In the genomic region with DNA sequence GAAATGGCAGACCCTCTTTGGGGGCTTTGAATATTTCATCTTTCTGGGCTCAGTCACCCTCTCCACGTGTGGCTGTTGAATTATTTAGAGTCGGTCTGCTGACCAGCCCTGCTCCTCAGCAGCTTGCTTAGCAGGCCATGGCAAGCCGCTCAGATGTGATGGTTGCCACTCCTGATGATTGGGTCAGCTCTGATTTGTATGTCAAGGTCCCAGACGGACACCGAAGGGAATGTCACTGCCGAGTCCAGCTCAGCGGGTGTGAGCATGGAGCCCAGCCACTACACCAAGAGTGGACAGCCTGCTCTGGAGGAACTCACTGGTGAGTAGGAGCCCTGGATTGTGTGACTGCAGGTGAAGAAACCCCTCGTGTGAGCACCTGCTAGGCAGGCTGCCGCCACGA, we compare ENCODE assay signal across 22 mouse cellular contexts.
DNase-seq lines count a peak whose midpoint lies in the region; ATAC-seq and TF ChIP-seq lines count a peak whose summit lies in the region.
"Had no signal": no experiment of that assay in that cellular context is flagged by ENCODE, and none has a peak within 500 bp of the region (broad histone marks: within the 10 kb centered on the region; RNA-seq: fewer than 3 reads in every experiment).

No protein-coding gene starts in this region.

- H3K79me2 ChIP-seq in liver, adult 2 months (ENCODE audit: control insufficient read depth, insufficient read depth, low read length) = no peaks in the 10 kb centered on the region

- no peak for TF ChIP-seq CTCF in liver, adult 2 months (IDR thresholded peaks at IDR 0.05; ENCODE audit: low read depth, low read length)

- H3K9me3 ChIP-seq in liver, embryonic 11.5 days (ENCODE audit: control insufficient read depth, low read length) = no peaks in the 10 kb centered on the region
- H3K9me3 ChIP-seq in midbrain, embryonic 14.5 days (ENCODE audit: control insufficient read depth, low read length) = no peaks in the 10 kb centered on the region
- no peaks in the 10 kb centered on the region for H3K9me3 ChIP-seq in midbrain, embryonic 11.5 days (ENCODE audit: control insufficient read depth, low read length)
- H3K9me3 ChIP-seq: embryonic facial prominence, embryonic 15.5 days; forebrain, embryonic 15.5 days; heart, embryonic 10.5 days; hindbrain, embryonic 15.5 days had no signal

- peak; percentile 40 for DNase-seq in adrenal gland, adult 2 months
- no peak for DNase-seq in adrenal gland, adult 18-20 months (ENCODE audit: low spot score in 2 of 2)
- DNase-seq in liver, adult 2 months (ENCODE audit: extremely low read depth, low read depth, low spot score) = peak; percentile 70
- no peak for DNase-seq in liver, embryonic 11.5 days (ENCODE audit: low spot score)
- DNase-seq in midbrain, embryonic 14.5 days = no peak
- DNase-seq in midbrain, embryonic 11.5 days (ENCODE audit: low spot score, missing footprints) = no peak
- no peak for DNase-seq in cerebellum, postnatal 36 days
- DNase-seq in right cerebral cortex, adult 2 months (ENCODE audit: low spot score in 2 of 2) = no peak
- DNase-seq: B cell, adult 2 months; cerebellum, adult 2 months; cerebellum, postnatal 10 days; embryo, embryonic 11 days; gastrocnemius, postnatal 36 days; heart, adult 18-20 months; heart, postnatal 14 days had no signal

- H3K36me3 ChIP-seq in liver, adult 2 months (ENCODE audit: control insufficient read depth, insufficient read depth, low read length) = peaks cover 6% of the 10 kb centered on the region; the same call in 1 of the 2 replicates
- H3K36me3 ChIP-seq in liver, embryonic 11.5 days (ENCODE audit: control insufficient read depth, insufficient read depth, low read length) = no peaks in the 10 kb centered on the region; the same call in 1 of the 2 replicates
- H3K36me3 ChIP-seq in midbrain, embryonic 14.5 days (ENCODE audit: control insufficient read depth, insufficient read depth, low read length) = peaks cover 12% of the 10 kb centered on the region
- no peaks in the 10 kb centered on the region for H3K36me3 ChIP-seq in midbrain, embryonic 11.5 days (ENCODE audit: control insufficient read depth, insufficient read depth, low read length)
- H3K36me3 ChIP-seq: forebrain, embryonic 15.5 days; G1E had no signal

- no peaks in the 10 kb centered on the region for H3K27me3 ChIP-seq in liver, adult 2 months (ENCODE audit: control insufficient read depth, insufficient read depth, low read length)
- no peaks in the 10 kb centered on the region for H3K27me3 ChIP-seq in liver, embryonic 11.5 days (replicated peaks; ENCODE audit: control insufficient read depth, insufficient read depth, low read length)
- H3K27me3 ChIP-seq in midbrain, embryonic 14.5 days (ENCODE audit: control insufficient read depth, insufficient read depth, low read length) = no peaks in the 10 kb centered on the region
- no peaks in the 10 kb centered on the region for H3K27me3 ChIP-seq in midbrain, embryonic 11.5 days (ENCODE audit: control insufficient read depth, insufficient read depth, low read length)
- H3K27me3 ChIP-seq: forebrain, embryonic 15.5 days; hindbrain, embryonic 15.5 days had no signal

- peak overlapping the region; percentile 72 for H3K27ac ChIP-seq in liver, adult 2 months (replicated peaks; ENCODE audit: insufficient read depth, low read depth, low read length)
- H3K27ac ChIP-seq in liver, embryonic 11.5 days (ENCODE audit: low read depth, low read length) = no peak overlapping the region; the same call in 1 of the 2 replicates
- H3K27ac ChIP-seq in midbrain, embryonic 14.5 days (replicated peaks; ENCODE audit: low read depth, low read length) = 0 out of 2 replicates have a peak overlapping the region, but pooled peaks have one; percentile 20
- no peak overlapping the region for H3K27ac ChIP-seq in midbrain, embryonic 11.5 days (ENCODE audit: low read depth, low read length)
- H3K27ac ChIP-seq: embryonic facial prominence, embryonic 15.5 days; forebrain, embryonic 15.5 days; heart, embryonic 10.5 days; hindbrain, embryonic 15.5 days had no signal

- peak overlapping the region; percentile 36; the same call in 1 of the 2 replicates for H3K4me3 ChIP-seq in liver, adult 2 months (ENCODE audit: insufficient read depth, low read depth, low read length)
- no peak overlapping the region for H3K4me3 ChIP-seq in liver, embryonic 11.5 days (ENCODE audit: low read depth, low read length)
- H3K4me3 ChIP-seq in midbrain, embryonic 14.5 days (replicated peaks; ENCODE audit: low read depth, low read length) = no peak overlapping the region
- H3K4me3 ChIP-seq in midbrain, embryonic 11.5 days (ENCODE audit: low read depth, low read length) = no peak overlapping the region
- H3K4me3 ChIP-seq: embryonic facial prominence, embryonic 15.5 days; erythroblast, embryonic 14.5 days; forebrain, embryonic 15.5 days; heart, embryonic 10.5 days; hindbrain, embryonic 15.5 days had no signal

- TF ChIP-seq POLR2A in liver, adult 2 months (IDR thresholded peaks at IDR 0.05; ENCODE audit: extremely low read depth, insufficient read depth, low read length) = no peak

- ATAC-seq in liver, embryonic 11.5 days (replicated peaks; ENCODE audit: low FRiP score) = no peak
- ATAC-seq in midbrain, embryonic 14.5 days (ENCODE audit: low FRiP score, low TSS enrichment) = no peak
- no peak for ATAC-seq in midbrain, embryonic 11.5 days (ENCODE audit: low FRiP score)
- ATAC-seq: CD4-positive, CD25-positive, alpha-beta regulatory T cell, adult 4 months; forebrain, embryonic 15.5 days had no signal

- no peak overlapping the region for H3K4me2 ChIP-seq in liver, embryonic 11.5 days
- no peak overlapping the region for H3K4me2 ChIP-seq in midbrain, embryonic 14.5 days (ENCODE audit: low read length)
- no peak overlapping the region for H3K4me2 ChIP-seq in midbrain, embryonic 11.5 days
- H3K4me2 ChIP-seq: embryonic facial prominence, embryonic 15.5 days; forebrain, embryonic 15.5 days; hindbrain, embryonic 15.5 days had no signal

- WGBS in liver, adult 2 months = 20% methylated on average over 10 of the region's 10 CpGs
- WGBS in liver, embryonic 11.5 days = 78% methylated on average over 10 of the region's 10 CpGs
- WGBS in midbrain, embryonic 14.5 days = 75% methylated on average over 10 of the region's 10 CpGs
- 83% methylated on average over 10 of the region's 10 CpGs for WGBS in midbrain, embryonic 11.5 days

- H3K4me1 ChIP-seq in liver, adult 2 months (ENCODE audit: control insufficient read depth, insufficient read depth, low read length) = peaks cover 10% of the 10 kb centered on the region
- H3K4me1 ChIP-seq in liver, embryonic 11.5 days (replicated peaks; ENCODE audit: control insufficient read depth, insufficient read depth, low read length) = no peaks in the 10 kb centered on the region
- H3K4me1 ChIP-seq in midbrain, embryonic 14.5 days (ENCODE audit: control insufficient read depth, insufficient read depth, low read length) = no peaks in the 10 kb centered on the region
- H3K4me1 ChIP-seq in midbrain, embryonic 11.5 days (ENCODE audit: control insufficient read depth, insufficient read depth, low read length) = no peaks in the 10 kb centered on the region
- H3K4me1 ChIP-seq: forebrain, embryonic 15.5 days had no signal

- H3K9ac ChIP-seq in liver, adult 2 months (ENCODE audit: low read depth, low read length) = peak overlapping the region; percentile 56
- H3K9ac ChIP-seq in liver, embryonic 11.5 days (ENCODE audit: low read depth, low read length) = no peak overlapping the region
- H3K9ac ChIP-seq in midbrain, embryonic 14.5 days (replicated peaks; ENCODE audit: low read length) = no peak overlapping the region
- no peak overlapping the region for H3K9ac ChIP-seq in midbrain, embryonic 11.5 days (ENCODE audit: low read length)
- H3K9ac ChIP-seq: embryonic facial prominence, embryonic 15.5 days; forebrain, embryonic 15.5 days; hindbrain, embryonic 15.5 days had no signal

Comparison
In these comparisons a context has a peak if more than half of its experiments do, and no peak if none do; other contexts are left out.
1. DNase-seq: peak in adrenal gland, adult 2 months (single experiment) and liver, adult 2 months (single experiment); none in adrenal gland, adult 18-20 months (0 of 2), liver, embryonic 11.5 days (single experiment), midbrain, embryonic 14.5 days (single experiment), midbrain, embryonic 11.5 days (single experiment), cerebellum, postnatal 36 days (0 of 2) and right cerebral cortex, adult 2 months (0 of 2).
2. H3K27ac ChIP-seq: peak in liver, adult 2 months (single experiment) and midbrain, embryonic 14.5 days (single experiment); none in liver, embryonic 11.5 days (single experiment) and midbrain, embryonic 11.5 days (single experiment).